ENCODE assay signal across 19 mouse cellular contexts in the genomic region with DNA sequence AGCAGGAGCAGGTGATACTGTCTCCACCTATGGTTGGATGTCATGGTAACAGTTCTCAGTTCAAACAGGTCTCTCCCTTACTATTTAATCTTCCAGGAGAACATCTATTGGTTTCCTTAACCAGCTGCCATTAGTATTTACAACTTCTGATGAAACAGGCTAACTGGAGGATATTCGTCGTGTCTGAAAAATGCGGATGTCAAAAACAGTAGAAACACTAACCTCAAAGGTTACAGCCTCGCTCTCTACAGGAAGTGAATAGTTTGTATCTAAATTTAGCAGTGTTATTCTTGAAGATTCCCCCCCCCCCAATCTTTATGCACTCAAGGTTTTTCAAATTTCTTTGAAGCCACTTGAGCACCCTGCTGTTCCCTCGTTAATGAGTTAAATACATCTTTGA. TPM values are rescaled to one million over a fixed set of nuclear protein-coding genes. Genes with fewer than 3 reads are reported as not detected.
DNase-seq lines count a peak whose midpoint lies in the region; ATAC-seq and TF ChIP-seq lines count a peak whose summit lies in the region.
"Had no signal": no experiment of that assay in that cellular context is flagged by ENCODE, and none has a peak within 500 bp of the region (broad histone marks: within the 10 kb centered on the region; RNA-seq: fewer than 3 reads in every experiment).

No protein-coding gene starts in this region.

- no peaks in the 10 kb centered on the region for H3K9me3 ChIP-seq in kidney, postnatal 0 days (replicated peaks; ENCODE audit: low read length)
- no peaks in the 10 kb centered on the region for H3K9me3 ChIP-seq in kidney, embryonic 15.5 days (replicated peaks)
- H3K9me3 ChIP-seq: heart, embryonic 13.5 days; hindbrain, embryonic 15.5 days; limb, embryonic 12.5 days had no signal

- H3K27me3 ChIP-seq in kidney, postnatal 0 days (ENCODE audit: insufficient read depth, low read length), result no peaks in the 10 kb centered on the region
- H3K27me3 ChIP-seq in kidney, embryonic 15.5 days, result no peaks in the 10 kb centered on the region
- H3K27me3 ChIP-seq: CH12.LX; heart, embryonic 13.5 days; hindbrain, embryonic 15.5 days; limb, embryonic 12.5 days had no signal

- no peak overlapping the region for H3K4me2 ChIP-seq in kidney, postnatal 0 days (ENCODE audit: low read length)
- no peak overlapping the region for H3K4me2 ChIP-seq in kidney, embryonic 15.5 days
- H3K4me2 ChIP-seq: heart, embryonic 13.5 days; hindbrain, embryonic 15.5 days; limb, embryonic 12.5 days had no signal

- no peak for TF ChIP-seq CTCF in kidney, postnatal 0 days (IDR thresholded peaks at IDR 0.05; ENCODE audit: low read depth)

- WGBS in kidney, postnatal 0 days, result 52% methylated on average over 5 of the region's 5 CpGs
- WGBS in kidney, embryonic 15.5 days, result 42% methylated on average over 5 of the region's 5 CpGs

- DNase-seq in CD4-positive, CD25-positive, alpha-beta regulatory T cell, adult 2 months (ENCODE audit: low read depth, low spot score), result peak; percentile 5
- peak; percentile 85 for DNase-seq in kidney, postnatal 0 days (ENCODE audit: low spot score)
- DNase-seq in lung, postnatal 25 days (ENCODE audit: low spot score), result peak; percentile 4
- no peak for DNase-seq in lung, postnatal 14 days
- DNase-seq in gastrocnemius, postnatal 10 days, result no peak
- DNase-seq: cerebellum, adult 2 months; retina, postnatal 1 day; thymus, adult 2 months had no signal

- no peak for ATAC-seq in CD4-positive, CD25-positive, alpha-beta regulatory T cell, adult 4 months
- no peak for ATAC-seq in kidney, postnatal 0 days (replicated peaks; ENCODE audit: low FRiP score, low read depth)
- ATAC-seq in kidney, embryonic 15.5 days (replicated peaks; ENCODE audit: low FRiP score), result no peak
- ATAC-seq in megakaryocyte progenitor cell, adult 5-6 weeks (replicated peaks; ENCODE audit: poor library complexity), result peak; percentile 50; the same call in 1 of the 2 replicates
- ATAC-seq: intestine, postnatal 0 days had no signal

- no peaks in the 10 kb centered on the region for H3K4me1 ChIP-seq in kidney, postnatal 0 days (replicated peaks; ENCODE audit: insufficient read depth, low read length)
- 0 out of 2 replicates have a peak, but pooled peaks cover 5% of the 10 kb centered on the region for H3K4me1 ChIP-seq in kidney, embryonic 15.5 days
- H3K4me1 ChIP-seq: heart, embryonic 13.5 days; hindbrain, embryonic 15.5 days; limb, embryonic 12.5 days had no signal

- H3K36me3 ChIP-seq in kidney, postnatal 0 days (ENCODE audit: insufficient read depth, low read length), result no peaks in the 10 kb centered on the region
- no peaks in the 10 kb centered on the region for H3K36me3 ChIP-seq in kidney, embryonic 15.5 days
- H3K36me3 ChIP-seq: heart, embryonic 13.5 days; hindbrain, embryonic 15.5 days; limb, embryonic 12.5 days had no signal

- no peak overlapping the region for H3K4me3 ChIP-seq in kidney, postnatal 0 days (replicated peaks; ENCODE audit: low read depth, low read length)
- H3K4me3 ChIP-seq in kidney, embryonic 15.5 days (replicated peaks), result no peak overlapping the region
- H3K4me3 ChIP-seq: heart, embryonic 13.5 days; hindbrain, embryonic 15.5 days; limb, embryonic 12.5 days; megakaryocyte, embryonic 14.5 days had no signal

- H3K9ac ChIP-seq in kidney, postnatal 0 days (ENCODE audit: low read depth, low read length), result no peak overlapping the region
- H3K9ac ChIP-seq in kidney, embryonic 15.5 days, result no peak overlapping the region
- H3K9ac ChIP-seq: heart, embryonic 13.5 days; hindbrain, embryonic 15.5 days; limb, embryonic 12.5 days; liver, embryonic 14.5 days had no signal

- H3K27ac ChIP-seq in kidney, postnatal 0 days, result no peak overlapping the region
- H3K27ac ChIP-seq in kidney, embryonic 15.5 days, result no peak overlapping the region
- H3K27ac ChIP-seq: heart, embryonic 13.5 days; hindbrain, embryonic 15.5 days; limb, embryonic 12.5 days; liver, embryonic 14.5 days had no signal

RNA-seq across cellular contexts. Expression of a gene that starts 23.9 kb away (rescaled TPM):
- under 1 TPM in 1 of 2 experiments, not detected in 1; 0.07 TPM for polyA plus RNA-seq in CD4-positive, CD25-positive, alpha-beta regulatory T cell, adult 4 months (2017; shearing (Covaris generic))
- polyA plus RNA-seq in kidney, postnatal 0 days (2015; fragmentation: Nextera tagmentation; extraction: Ambion mirVana), result 44.5 and 50.9 TPM in 2 replicates
- 67.9 and 76.1 TPM in 2 replicates for polyA plus RNA-seq in kidney, embryonic 15.5 days (2015; fragmentation: Nextera tagmentation; extraction: Ambion mirVana)
- not detected in 2 replicates for total RNA-seq in megakaryocyte progenitor cell, adult 5-6 weeks (2015)
- total RNA-seq in megakaryocyte progenitor cell, adult 5-6 weeks (2017), result not detected in 2 replicates
- 10 to 100 TPM; 26.9 to 37.4 TPM for total RNA-seq in gastrocnemius, postnatal 10 days (2021)
- total RNA-seq: CH12.LX, MEL had no signal

Comparison
In these comparisons a context has a peak if more than half of its experiments do, and no peak if none do; other contexts are left out.
1. DNase-seq: peak in CD4-positive, CD25-positive, alpha-beta regulatory T cell, adult 2 months (single experiment), kidney, postnatal 0 days (single experiment) and lung, postnatal 25 days (single experiment); none in lung, postnatal 14 days (single experiment) and gastrocnemius, postnatal 10 days (single experiment).
2. RNA of a gene that starts 23.9 kb away (polyA plus RNA-seq): 67.9 to 76.1 TPM in kidney, embryonic 15.5 days and 44.5 to 50.9 TPM in kidney, postnatal 0 days; 0.07 TPM in CD4-positive, CD25-positive, alpha-beta regulatory T cell, adult 4 months; every median in the first group is over 10 times any median in the second.